Mouse (Mus musculus): ENCODE data around the gene Asb18. TPM values are rescaled to one million over a fixed set of nuclear protein-coding genes. Genes with fewer than 3 reads are reported as not detected.

Gene Asb18
- polyA plus RNA-seq, 1 experiment from 2014 or later: 0.04 TPM

- Histone ChIP-seq H3K9ac (ENCODE audit: low read length) (no peak overlapping the region), H3K9me3 (ENCODE audit: control insufficient read depth, low read length) (no peaks in the 10 kb centered on the region), H3K36me3 (ENCODE audit: control insufficient read depth, insufficient read depth, low read length) (no peaks in the 10 kb centered on the region), H3K4me3 (ENCODE audit: low read depth, low read length) (no peak overlapping the region), H3K4me2 (ENCODE audit: low read depth, severe bottlenecking) (no peak overlapping the region), H3K4me1 (ENCODE audit: control insufficient read depth, insufficient read depth, low read length) (peaks cover 11% of the 10 kb centered on the region), H3K27me3 (ENCODE audit: control insufficient read depth, insufficient read depth, low read length) (peaks cover 73% of the 10 kb centered on the region), H3K27ac (replicated peaks; ENCODE audit: low read depth, low read length) (no peak overlapping the region)
- DNase-seq (ENCODE audit: low spot score) (peak; percentile 50), ATAC-seq (ENCODE audit: insufficient number of reproducible peaks, low FRiP score, low TSS enrichment, low read depth) (no peak)
- WGBS: 4% methylated on average over 10 of the region's 10 CpGs
Observed at GRCm38 (mm10) chr1:89921806-89922205, 92.7 kb downstream of the Asb18 start.

- H3K4me1 ChIP-seq (ENCODE audit: control insufficient read depth, insufficient read depth, low read length): peaks cover 5% of the 10 kb centered on the region; the same call in 1 of the 2 replicates
- H3K36me3 ChIP-seq (ENCODE audit: control insufficient read depth, insufficient read depth, low read length): no peaks in the 10 kb centered on the region
- no peak overlapping the region for H3K27ac ChIP-seq (replicated peaks; ENCODE audit: low read depth, low read length)
- H3K9me3 ChIP-seq (ENCODE audit: control insufficient read depth, low read length): no peaks in the 10 kb centered on the region
- ATAC-seq (ENCODE audit: insufficient number of reproducible peaks, low FRiP score, low TSS enrichment, low read depth) (no peak), DNase-seq (ENCODE audit: low spot score) (no peak)
- H3K4me2 ChIP-seq (ENCODE audit: low read depth, severe bottlenecking): no peak overlapping the region
- H3K4me3 ChIP-seq (ENCODE audit: low read depth, low read length): no peak overlapping the region
- H3K27me3 ChIP-seq (ENCODE audit: control insufficient read depth, insufficient read depth, low read length): peaks cover 51% of the 10 kb centered on the region
- no peak overlapping the region for H3K9ac ChIP-seq (ENCODE audit: low read length)
- WGBS: 78% methylated on average over 6 of the region's 6 CpGs
Observed at GRCm38 (mm10) chr1:89919206-89919605, 95.3 kb downstream of the Asb18 start.

- H3K4me3 ChIP-seq (ENCODE audit: low read depth, low read length): no peak overlapping the region
- ATAC-seq (ENCODE audit: insufficient number of reproducible peaks, low FRiP score, low TSS enrichment, low read depth) (no peak), DNase-seq (ENCODE audit: low spot score) (no peak)
- H3K4me2 ChIP-seq (ENCODE audit: low read depth, severe bottlenecking): no peak overlapping the region
- H3K36me3 ChIP-seq (ENCODE audit: control insufficient read depth, insufficient read depth, low read length): no peaks in the 10 kb centered on the region
- H3K9me3 ChIP-seq (ENCODE audit: control insufficient read depth, low read length): no peaks in the 10 kb centered on the region
- 20% methylated on average over 18 of the region's 18 CpGs for WGBS
- no peak overlapping the region for H3K9ac ChIP-seq (ENCODE audit: low read length)
- peaks cover 5% of the 10 kb centered on the region; the same call in 1 of the 2 replicates for H3K4me1 ChIP-seq (ENCODE audit: control insufficient read depth, insufficient read depth, low read length)
- no peak overlapping the region for H3K27ac ChIP-seq (replicated peaks; ENCODE audit: low read depth, low read length)
- peaks cover 40% of the 10 kb centered on the region for H3K27me3 ChIP-seq (ENCODE audit: control insufficient read depth, insufficient read depth, low read length)
Observed at GRCm38 (mm10) chr1:89918111-89918510, 96.4 kb downstream of the Asb18 start.

- no peaks in the 10 kb centered on the region for H3K9me3 ChIP-seq (ENCODE audit: control insufficient read depth, low read length)
- no peak for ATAC-seq (ENCODE audit: insufficient number of reproducible peaks, low FRiP score, low TSS enrichment, low read depth)
- no peak for DNase-seq (ENCODE audit: low spot score)
Observed at GRCm38 (mm10) chr1:89913611-89914010, 100.9 kb downstream of the Asb18 start.

GRCm38 (mm10) chr1:89912392-89912791, 102.1 kb downstream of the Asb18 start:
- H3K4me3 ChIP-seq (ENCODE audit: low read depth, low read length): no peak overlapping the region
- no peaks in the 10 kb centered on the region for H3K36me3 ChIP-seq (ENCODE audit: control insufficient read depth, insufficient read depth, low read length)
- no peak overlapping the region for H3K27ac ChIP-seq (replicated peaks; ENCODE audit: low read depth, low read length)
- WGBS: 27% methylated on average over 5 of the region's 5 CpGs
- no peak for ATAC-seq (ENCODE audit: insufficient number of reproducible peaks, low FRiP score, low TSS enrichment, low read depth)
- H3K4me2 ChIP-seq (ENCODE audit: low read depth, severe bottlenecking): no peak overlapping the region
- no peak overlapping the region for H3K9ac ChIP-seq (ENCODE audit: low read length)
- 0 out of 2 replicates have a peak, but pooled peaks cover 4% of the 10 kb centered on the region for H3K27me3 ChIP-seq (ENCODE audit: control insufficient read depth, insufficient read depth, low read length)
- H3K9me3 ChIP-seq (ENCODE audit: control insufficient read depth, low read length): no peaks in the 10 kb centered on the region
- H3K4me1 ChIP-seq (ENCODE audit: control insufficient read depth, insufficient read depth, low read length): 0 out of 2 replicates have a peak, but pooled peaks cover 3% of the 10 kb centered on the region
- DNase-seq (ENCODE audit: low spot score): no peak

More at GRCm38 (mm10) chr1:89913611-89914010, 100.9 kb downstream of the Asb18 start:
- Histone ChIP-seq H3K27me3 (ENCODE audit: control insufficient read depth, insufficient read depth, low read length) (peaks cover 9% of the 10 kb centered on the region; the same call in 1 of the 2 replicates), H3K27ac (replicated peaks; ENCODE audit: low read depth, low read length) (no peak overlapping the region), H3K9ac (ENCODE audit: low read length) (no peak overlapping the region), H3K36me3 (ENCODE audit: control insufficient read depth, insufficient read depth, low read length) (no peaks in the 10 kb centered on the region), H3K4me3 (ENCODE audit: low read depth, low read length) (no peak overlapping the region), H3K4me2 (ENCODE audit: low read depth, severe bottlenecking) (no peak overlapping the region), H3K4me1 (ENCODE audit: control insufficient read depth, insufficient read depth, low read length) (0 out of 2 replicates have a peak, but pooled peaks cover 3% of the 10 kb centered on the region)
- 75% methylated on average over 4 of the region's 4 CpGs for WGBS

- no peak overlapping the region for H3K4me3 ChIP-seq (ENCODE audit: low read depth, low read length)
- no peaks in the 10 kb centered on the region; the same call in 1 of the 2 replicates for H3K9me3 ChIP-seq (ENCODE audit: control insufficient read depth, low read length)
- H3K4me1 ChIP-seq (ENCODE audit: control insufficient read depth, insufficient read depth, low read length): 0 out of 2 replicates have a peak, but pooled peaks cover 3% of the 10 kb centered on the region
- H3K9ac ChIP-seq (ENCODE audit: low read length): no peak overlapping the region
- no peak overlapping the region for H3K4me2 ChIP-seq (ENCODE audit: low read depth, severe bottlenecking)
- no peak for DNase-seq (ENCODE audit: low spot score)
- WGBS: 92% methylated on average over 8 of the region's 8 CpGs
- ATAC-seq (ENCODE audit: insufficient number of reproducible peaks, low FRiP score, low TSS enrichment, low read depth): no peak
- H3K36me3 ChIP-seq (ENCODE audit: control insufficient read depth, insufficient read depth, low read length): no peaks in the 10 kb centered on the region
- no peaks in the 10 kb centered on the region for H3K27me3 ChIP-seq (ENCODE audit: control insufficient read depth, insufficient read depth, low read length)
- H3K27ac ChIP-seq (replicated peaks; ENCODE audit: low read depth, low read length): no peak overlapping the region
Observed at GRCm38 (mm10) chr1:89909796-89910195, 104.7 kb downstream of the Asb18 start.

- Histone ChIP-seq H3K4me2 (ENCODE audit: low read depth, severe bottlenecking) (no peak overlapping the region), H3K9ac (ENCODE audit: low read length) (no peak overlapping the region), H3K4me3 (ENCODE audit: low read depth, low read length) (no peak overlapping the region), H3K4me1 (ENCODE audit: control insufficient read depth, insufficient read depth, low read length) (peaks cover 6% of the 10 kb centered on the region), H3K9me3 (ENCODE audit: control insufficient read depth, low read length) (no peaks in the 10 kb centered on the region; the same call in 1 of the 2 replicates), H3K36me3 (ENCODE audit: control insufficient read depth, insufficient read depth, low read length) (no peaks in the 10 kb centered on the region), H3K27me3 (ENCODE audit: control insufficient read depth, insufficient read depth, low read length) (no peaks in the 10 kb centered on the region), H3K27ac (replicated peaks; ENCODE audit: low read depth, low read length) (no peak overlapping the region)
- DNase-seq (ENCODE audit: low spot score) (no peak), ATAC-seq (ENCODE audit: insufficient number of reproducible peaks, low FRiP score, low TSS enrichment, low read depth) (no peak)
- 82% methylated on average over 1 of the region's 1 CpGs for WGBS
Observed at GRCm38 (mm10) chr1:89902641-89903040, 111.8 kb downstream of the Asb18 start.

GRCm38 (mm10) chr1:89902236-89902635, 112.2 kb downstream of the Asb18 start:
- no peaks in the 10 kb centered on the region for H3K36me3 ChIP-seq (ENCODE audit: control insufficient read depth, insufficient read depth, low read length)
- ATAC-seq (ENCODE audit: insufficient number of reproducible peaks, low FRiP score, low TSS enrichment, low read depth): no peak
- H3K4me1 ChIP-seq (ENCODE audit: control insufficient read depth, insufficient read depth, low read length): peaks cover 6% of the 10 kb centered on the region
- no peaks in the 10 kb centered on the region; the same call in 1 of the 2 replicates for H3K9me3 ChIP-seq (ENCODE audit: control insufficient read depth, low read length)
- H3K27ac ChIP-seq (replicated peaks; ENCODE audit: low read depth, low read length): no peak overlapping the region
- DNase-seq (ENCODE audit: low spot score): no peak
- H3K27me3 ChIP-seq (ENCODE audit: control insufficient read depth, insufficient read depth, low read length): no peaks in the 10 kb centered on the region
- H3K4me3 ChIP-seq (ENCODE audit: low read depth, low read length): no peak overlapping the region
- no peak overlapping the region for H3K4me2 ChIP-seq (ENCODE audit: low read depth, severe bottlenecking)
- 91% methylated on average over 2 of the region's 2 CpGs for WGBS
- H3K9ac ChIP-seq (ENCODE audit: low read length): no peak overlapping the region

GRCm38 (mm10) chr1:89901381-89901780, 113.1 kb downstream of the Asb18 start:
- H3K4me2 ChIP-seq (ENCODE audit: low read depth, severe bottlenecking): no peak overlapping the region
- peaks cover 6% of the 10 kb centered on the region for H3K4me1 ChIP-seq (ENCODE audit: control insufficient read depth, insufficient read depth, low read length)
- H3K9ac ChIP-seq (ENCODE audit: low read length): no peak overlapping the region
- no peaks in the 10 kb centered on the region for H3K27me3 ChIP-seq (ENCODE audit: control insufficient read depth, insufficient read depth, low read length)
- H3K27ac ChIP-seq (replicated peaks; ENCODE audit: low read depth, low read length): no peak overlapping the region
- H3K36me3 ChIP-seq (ENCODE audit: control insufficient read depth, insufficient read depth, low read length): no peaks in the 10 kb centered on the region
- H3K9me3 ChIP-seq (ENCODE audit: control insufficient read depth, low read length): no peaks in the 10 kb centered on the region; the same call in 1 of the 2 replicates
- DNase-seq (ENCODE audit: low spot score) (no peak), ATAC-seq (ENCODE audit: insufficient number of reproducible peaks, low FRiP score, low TSS enrichment, low read depth) (no peak)
- 72% methylated on average over 4 of the region's 4 CpGs for WGBS
- no peak overlapping the region for H3K4me3 ChIP-seq (ENCODE audit: low read depth, low read length)

All from limb, embryonic 11.5 days (tissue).